Mouse (Mus musculus) WW6 (cell line): ENCODE data around the gene Zfp324.

Source experiments
- DNase-seq: peaks from one replicate; pipeline ENCODE4 v3.0.0-alpha.2; 2013; ENCODE audit warnings: low read depth, low spot score

Gene Zfp324

DNA sequence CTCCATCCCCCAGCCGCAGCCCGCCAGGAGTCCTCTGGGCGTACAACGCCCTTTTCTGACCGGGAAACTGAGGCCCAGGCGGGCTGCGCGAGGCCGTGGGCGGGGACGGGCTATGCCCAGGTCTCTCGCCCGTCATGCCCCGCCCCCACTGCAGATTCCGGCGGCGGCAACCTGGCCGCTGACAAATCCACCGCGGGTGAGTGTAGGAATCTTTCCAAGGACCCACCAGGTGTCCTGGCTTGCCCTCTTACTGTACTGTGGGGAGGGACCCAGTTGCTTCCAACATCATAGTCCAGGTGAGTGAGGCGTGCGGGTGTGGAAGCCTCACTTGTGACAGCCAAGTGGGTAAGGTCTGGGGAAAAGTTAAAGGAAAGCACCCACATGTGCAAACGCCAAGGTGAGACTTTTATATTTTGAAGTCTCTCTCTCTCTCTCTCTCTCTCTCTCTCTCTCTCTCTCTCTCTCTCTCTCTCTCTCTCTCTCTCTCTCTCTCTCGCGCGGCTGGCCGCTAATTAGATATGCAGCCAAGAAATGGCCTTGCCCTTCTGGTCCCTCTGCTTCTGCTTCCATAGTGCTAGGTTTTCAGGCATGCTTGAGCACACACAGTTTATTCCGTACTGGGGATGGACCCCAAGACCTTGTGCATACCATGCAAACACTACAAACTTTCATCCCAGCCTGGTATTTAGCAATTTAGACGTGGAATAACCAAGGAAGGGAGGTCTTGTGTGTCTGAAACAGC, 637 bp downstream of the Zfp324 start:
- no peak for DNase-seq

DNA sequence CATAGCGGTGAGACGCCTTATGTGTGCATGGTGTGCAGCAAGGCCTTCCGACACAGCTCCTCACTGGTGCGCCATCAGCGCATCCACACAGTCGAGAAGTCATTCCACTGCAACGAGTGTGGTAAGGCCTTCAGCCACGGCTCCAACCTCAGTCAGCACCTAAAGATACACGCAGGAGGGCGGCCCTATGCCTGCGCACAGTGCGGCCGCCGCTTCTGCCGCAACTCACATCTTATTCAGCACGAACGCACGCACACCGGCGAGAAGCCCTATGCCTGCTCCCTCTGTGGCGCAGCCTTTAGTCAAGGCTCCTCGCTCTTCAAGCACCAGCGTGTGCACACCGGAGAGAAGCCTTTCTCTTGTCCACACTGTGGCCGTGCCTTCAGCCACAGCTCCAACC, 5.3 kb downstream of the Zfp324 start:
- DNase-seq = no peak

DNA sequence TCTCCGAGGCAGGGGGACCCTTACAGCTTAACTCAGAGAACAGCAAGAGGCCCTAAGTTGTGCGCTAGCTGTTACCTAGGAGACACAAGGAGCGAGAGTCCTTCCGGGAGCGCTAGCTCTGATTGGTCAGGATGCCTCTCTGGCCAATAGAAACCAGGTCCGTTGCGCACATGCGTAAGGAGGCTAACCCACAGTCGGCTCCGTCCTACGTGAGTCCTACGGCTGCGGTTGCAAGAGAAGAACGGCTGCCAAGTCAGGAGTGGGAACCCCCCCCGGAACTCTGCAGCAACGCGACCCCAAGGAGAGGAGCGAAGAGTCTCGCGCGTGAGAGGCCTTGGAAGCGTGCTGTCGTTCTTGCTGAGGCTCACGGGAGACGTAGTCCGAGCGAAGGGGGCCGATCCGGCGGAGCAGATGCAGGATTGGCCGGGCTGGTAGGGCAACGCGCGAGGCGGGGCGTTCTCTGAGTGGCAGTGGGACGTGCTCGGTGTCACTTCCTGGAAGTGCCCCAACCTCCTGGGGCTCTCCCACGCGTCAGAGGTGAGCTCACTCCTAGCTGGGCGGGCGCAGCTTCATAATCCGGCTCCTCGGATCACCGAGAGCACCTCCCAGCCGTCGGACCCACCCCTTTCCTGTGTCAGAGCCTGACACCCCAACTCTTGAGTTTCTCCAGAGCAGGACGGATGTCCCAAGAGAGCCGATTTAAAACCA, 12.2 kb downstream of the Zfp324 start, which contains the start of gene Zfp446:
Gene Zfp446 (plus strand): TSS at position 167 of the 708 bp plus-strand sequence.
- peak; percentile 95 for DNase-seq

DNA sequence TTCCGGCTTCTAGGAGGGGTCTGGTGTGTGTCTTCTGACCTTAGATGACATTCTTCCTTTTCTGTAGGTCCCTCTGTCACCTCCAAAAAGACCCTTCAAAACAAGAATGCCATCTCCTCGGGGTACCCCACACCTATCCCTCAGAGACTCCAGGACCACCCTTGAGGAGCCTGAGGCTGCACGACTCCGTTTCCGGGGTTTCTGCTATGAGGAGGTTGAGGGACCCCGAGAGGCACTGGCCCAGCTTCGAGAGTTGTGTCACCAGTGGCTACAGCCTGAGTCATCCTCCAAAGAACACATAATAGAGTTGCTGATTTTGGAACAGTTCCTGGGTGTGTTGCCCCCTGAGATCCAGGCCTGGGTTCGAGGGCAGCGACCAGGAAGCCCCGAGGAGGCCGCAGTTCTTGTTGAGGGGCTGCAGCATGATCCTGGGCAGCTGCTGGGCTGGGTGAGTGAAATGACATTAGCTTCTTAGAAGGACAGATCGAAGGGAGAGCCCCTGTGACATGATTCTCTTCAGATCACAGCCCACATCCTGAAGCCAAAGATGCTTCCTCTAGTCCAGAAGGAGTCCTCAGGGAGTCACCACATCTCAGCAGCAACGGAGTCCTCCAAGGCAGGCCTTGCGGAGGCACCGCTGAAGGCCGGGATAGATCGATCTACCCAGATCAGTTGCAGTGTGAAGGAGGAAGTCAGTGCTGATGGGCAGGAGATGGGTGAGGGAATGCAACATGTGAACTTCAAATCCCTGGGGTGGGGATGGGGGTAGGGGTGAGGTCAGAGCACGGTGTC, 13.5 kb downstream of the Zfp324 start:
- no peak for DNase-seq

- no peak for DNase-seq
Observed at GRCm38 (mm10) chr7:12979776-12980175, 14.1 kb downstream of the Zfp324 start.

- DNase-seq = no peak
Observed at GRCm38 (mm10) chr7:12980291-12980690, 14.7 kb downstream of the Zfp324 start.

GRCm38 (mm10) chr7:12985724-12986123, 20.1 kb downstream of the Zfp324 start:
- no peak for DNase-seq

DNA sequence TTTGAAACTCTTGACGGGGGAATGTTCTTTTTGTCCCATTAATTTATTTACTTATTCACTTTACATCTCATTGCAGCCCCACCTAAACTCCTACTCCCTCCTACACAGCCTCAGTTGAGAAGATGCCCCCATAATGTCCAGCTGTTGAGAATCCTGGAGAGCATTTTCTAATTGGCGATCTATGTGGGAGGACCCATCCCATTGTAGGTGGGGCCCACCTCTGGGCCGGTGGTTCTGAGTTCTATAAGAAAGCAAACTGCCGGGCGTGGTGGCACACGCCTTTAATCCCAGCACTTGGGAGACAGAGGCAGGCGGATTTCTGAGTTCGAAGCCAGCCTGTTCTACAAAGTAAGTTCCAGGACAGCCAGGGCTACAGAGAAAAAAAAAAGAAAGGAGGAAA, 21.3 kb downstream of the Zfp324 start:
- DNase-seq = no peak

DNA sequence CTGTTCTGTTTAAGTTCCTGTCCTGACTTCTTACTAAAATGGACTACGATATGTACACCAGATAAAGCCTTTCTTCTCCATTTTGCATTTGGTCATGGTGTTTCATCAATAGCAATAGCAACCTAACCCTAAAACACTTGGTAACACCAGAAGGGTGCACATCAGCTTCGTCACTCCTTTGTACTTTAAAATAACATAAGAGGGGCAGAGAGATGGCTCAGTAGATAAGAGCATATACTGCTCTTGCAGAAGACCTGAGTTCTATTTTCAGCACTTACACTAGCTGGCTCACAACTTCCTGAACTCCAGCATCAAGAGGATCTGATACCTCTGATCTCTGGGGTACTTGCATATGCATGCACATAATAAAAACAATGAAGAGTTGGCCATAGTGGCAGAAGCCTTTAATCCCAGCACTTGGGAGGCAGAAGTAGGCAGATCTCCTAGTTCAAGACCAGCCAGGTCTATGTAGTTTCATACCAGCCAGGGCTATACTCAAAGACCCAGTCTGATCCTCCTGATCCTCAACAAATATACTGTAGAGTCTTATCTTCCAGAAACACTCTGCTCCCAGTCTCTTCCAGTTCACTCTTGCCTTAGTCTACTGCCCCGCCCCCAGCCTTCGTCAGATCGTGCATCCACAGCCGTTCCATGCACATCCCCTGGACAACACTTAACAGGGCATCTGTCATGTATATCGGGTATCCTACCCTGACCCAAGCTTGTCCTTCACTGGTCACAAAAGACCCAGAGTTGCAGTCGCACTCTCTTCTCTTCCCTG, 22.0 kb downstream of the Zfp324 start:
- DNase-seq = no peak

GRCm38 (mm10) chr7:12992222-12992621, 26.6 kb downstream of the Zfp324 start:
- no peak for DNase-seq

DNA sequence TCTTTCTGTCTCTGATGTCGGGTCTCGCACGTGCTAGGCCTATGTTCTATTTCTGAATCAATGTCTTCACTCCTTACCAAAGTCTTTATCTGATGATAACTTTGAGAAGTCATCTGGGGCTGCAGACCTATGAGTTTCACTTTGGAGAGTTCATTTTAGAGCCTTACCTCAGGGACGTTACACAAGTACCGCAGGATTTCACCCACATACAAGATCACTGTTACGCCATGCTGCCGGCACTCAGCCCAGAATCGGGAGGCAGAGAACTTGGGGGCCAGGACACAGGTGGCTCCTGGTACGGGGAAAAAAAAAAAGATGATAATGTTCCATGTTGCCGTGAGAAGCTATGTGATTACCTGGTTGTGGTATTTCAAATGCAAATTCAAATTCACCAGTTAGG, 27.5 kb downstream of the Zfp324 start:
- no peak for DNase-seq

- DNase-seq = no peak
Observed at GRCm38 (mm10) chr7:12995862-12996261, 30.2 kb downstream of the Zfp324 start.

- DNase-seq = no peak
Observed at GRCm38 (mm10) chr7:12997230-12997629, 31.6 kb downstream of the Zfp324 start.

- no peak for DNase-seq
Observed at GRCm38 (mm10) chr7:12998053-12998452, 32.4 kb downstream of the Zfp324 start, which contains the start of gene Slc27a5. Gene Slc27a5, minus strand, starts transcription at chr7:12998192.

DNA sequence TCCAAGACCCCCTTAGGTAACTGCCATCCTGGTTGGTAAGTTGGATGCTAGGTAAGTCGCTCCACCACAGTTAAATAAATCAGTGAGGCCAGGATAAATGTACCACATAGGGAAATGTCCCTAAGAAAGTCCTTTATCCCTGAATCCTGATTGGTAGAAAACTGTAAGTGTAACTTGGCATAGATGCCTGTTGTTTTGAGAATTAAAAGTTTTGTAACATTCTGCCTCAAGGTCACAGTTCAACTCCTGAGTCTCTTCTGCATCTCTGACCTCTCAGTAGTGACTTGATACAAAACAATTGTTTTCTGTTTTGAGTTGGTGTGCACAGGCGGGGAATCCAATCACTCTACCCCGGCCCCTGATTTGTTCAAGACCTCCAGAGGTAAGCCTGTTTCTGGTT, 33.2 kb downstream of the Zfp324 start, which contains the start of gene Trim28:
Gene Trim28 (plus strand): TSS at position 264 of the 400 bp plus-strand sequence.
- no peak for DNase-seq

DNA sequence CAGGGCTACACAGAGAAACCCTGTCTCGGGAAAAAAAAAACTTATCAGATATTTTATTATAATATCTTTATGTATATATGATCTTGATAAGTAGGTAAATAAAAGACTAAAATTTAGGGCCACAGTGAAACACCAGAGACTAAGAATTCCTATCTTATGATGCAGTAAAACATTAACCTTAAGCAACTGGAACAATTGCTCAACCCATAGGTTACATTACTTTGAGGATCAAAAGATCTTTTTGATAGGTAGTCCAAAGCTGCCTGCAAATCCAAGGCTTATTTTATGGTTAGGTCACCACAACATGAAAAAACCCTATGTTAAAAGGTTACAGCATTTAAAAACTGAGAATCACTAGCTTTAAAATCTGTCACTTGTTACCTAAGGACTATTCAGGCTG, 35.9 kb downstream of the Zfp324 start:
- DNase-seq = no peak

GRCm38 (mm10) chr7:13003380-13003779, 37.7 kb downstream of the Zfp324 start:
- DNase-seq = no peak

DNA sequence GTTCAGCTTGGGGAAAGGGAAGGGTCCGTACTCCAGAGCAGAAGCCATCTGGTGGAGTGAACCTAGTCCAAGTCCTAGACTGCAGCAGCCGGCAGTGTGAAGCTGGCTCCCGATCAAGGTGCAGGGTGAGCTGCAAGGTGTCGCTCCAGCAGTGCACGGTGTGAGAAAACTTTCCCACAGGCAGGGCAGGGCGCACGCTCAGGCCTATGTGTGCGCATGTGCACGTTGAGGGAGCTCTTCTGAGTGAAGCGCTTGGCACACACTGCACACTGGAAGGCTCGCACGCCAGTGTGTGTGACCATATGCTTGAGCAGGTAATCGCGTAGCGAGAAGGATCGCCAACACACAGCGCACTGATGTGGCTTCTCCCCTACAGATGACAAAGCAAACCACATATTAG, 40.4 kb downstream of the Zfp324 start:
- no peak for DNase-seq

GRCm38 (mm10) chr7:13006531-13006930, 40.9 kb downstream of the Zfp324 start:
- DNase-seq = no peak

GRCm38 (mm10) chr7:13007341-13008092, 41.9 kb downstream of the Zfp324 start:
- DNase-seq = no peak
